Mouse (Mus musculus) v-Abl transformed pro-B cells (cell line): ENCODE data around the gene Mrpl35.

Experiments used
- in situ Hi-C, 2 experiments: fragments of 400-800 bp; cut with MboI; formaldehyde crosslinking; loops; one replicate each; pipeline ENCODE4 v1.15.1; 2025; ENCODE audit not compliant: unreplicated experiment in 2 of 2

Mrpl35 gene

GRCm38 (mm10) chr6:71803609-71804008, 23.2 kb downstream of the Mrpl35 start:
- in situ Hi-C loops = loop anchor here (5.0 to 25.0 kb wide), 4 partner anchors 171 to 991 kb away; partner anchors contain the start of genes Kdm3a (in 1 of the 2) and Rmnd5a (in 1 of the 2)

- in situ Hi-C loops = loop anchor here (5.0 to 25.0 kb wide), 4 partner anchors 169 to 989 kb away; partner anchors contain the start of genes Kdm3a (in 1 of the 2) and Rmnd5a (in 1 of the 2)
Observed at GRCm38 (mm10) chr6:71801714-71802094, 25.1 kb downstream of the Mrpl35 start.

DNA sequence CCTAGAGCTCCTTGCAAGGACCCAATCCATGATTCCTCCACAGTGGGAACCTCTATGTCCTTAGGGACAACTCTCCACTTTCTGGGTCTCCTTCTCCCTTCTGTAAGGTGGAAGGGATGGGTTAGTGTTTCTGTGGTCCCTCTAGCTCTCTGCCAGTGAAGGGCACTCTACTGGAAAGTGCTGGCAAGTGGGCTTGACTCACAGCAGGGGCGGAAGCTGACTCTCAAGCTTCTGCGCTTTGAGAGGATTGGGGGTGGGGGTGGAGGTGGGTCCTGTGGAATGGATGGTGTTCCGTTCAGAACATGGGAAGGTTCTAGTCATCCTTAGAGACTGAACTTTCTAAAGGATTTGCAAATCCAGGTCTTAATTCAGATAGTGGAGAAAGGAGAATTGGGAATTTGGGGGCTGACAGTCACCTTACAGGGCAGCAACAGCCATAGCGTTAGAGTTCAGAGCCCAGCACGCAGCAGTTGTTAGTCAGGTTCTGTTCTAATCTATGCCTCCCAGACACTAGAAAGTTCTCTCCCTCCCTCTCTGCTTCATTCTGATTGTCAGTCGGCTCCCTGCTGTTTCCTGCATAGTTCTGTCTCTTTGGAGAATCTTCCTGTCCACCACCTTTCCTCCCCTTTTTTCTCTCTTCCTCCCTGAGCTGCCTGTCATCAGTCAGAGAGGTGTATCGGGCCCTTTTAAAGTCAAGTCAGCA, 25.6 kb downstream of the Mrpl35 start:
- in situ Hi-C loops = loop anchor here (5.0 to 25.0 kb wide), 4 partner anchors 169 to 989 kb away; partner anchors contain the start of genes Kdm3a (in 1 of the 2) and Rmnd5a (in 1 of the 2)

- in situ Hi-C loops = no loop called here
Observed at GRCm38 (mm10) chr6:71799391-71799790, 27.4 kb downstream of the Mrpl35 start.

DNA sequence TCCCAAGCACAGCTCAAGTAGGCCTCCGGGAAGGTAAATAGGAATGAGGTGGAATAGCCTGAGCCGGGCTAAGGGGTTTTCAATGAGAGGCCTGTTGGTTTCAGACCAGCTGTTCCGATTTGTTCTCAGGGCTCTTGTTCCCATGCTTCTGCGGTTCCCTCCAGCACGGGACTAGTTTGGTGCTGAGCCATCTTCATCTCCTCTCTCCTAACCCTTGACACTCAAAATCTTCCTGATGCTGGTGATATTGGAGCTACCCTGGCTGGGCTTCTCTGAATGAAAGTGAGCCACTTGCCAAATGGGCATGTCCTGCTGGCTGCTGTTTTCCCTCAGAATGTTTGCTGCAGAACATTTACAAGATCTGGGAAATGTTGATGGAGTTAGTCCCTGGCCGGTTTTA, 35.0 kb downstream of the Mrpl35 start:
- in situ Hi-C loops = no loop called here

GRCm38 (mm10) chr6:71788348-71788747, 38.4 kb downstream of the Mrpl35 start:
- in situ Hi-C loops = no loop called here

GRCm38 (mm10) chr6:71783165-71783564, 43.6 kb downstream of the Mrpl35 start:
- in situ Hi-C loops = no loop called here

DNA sequence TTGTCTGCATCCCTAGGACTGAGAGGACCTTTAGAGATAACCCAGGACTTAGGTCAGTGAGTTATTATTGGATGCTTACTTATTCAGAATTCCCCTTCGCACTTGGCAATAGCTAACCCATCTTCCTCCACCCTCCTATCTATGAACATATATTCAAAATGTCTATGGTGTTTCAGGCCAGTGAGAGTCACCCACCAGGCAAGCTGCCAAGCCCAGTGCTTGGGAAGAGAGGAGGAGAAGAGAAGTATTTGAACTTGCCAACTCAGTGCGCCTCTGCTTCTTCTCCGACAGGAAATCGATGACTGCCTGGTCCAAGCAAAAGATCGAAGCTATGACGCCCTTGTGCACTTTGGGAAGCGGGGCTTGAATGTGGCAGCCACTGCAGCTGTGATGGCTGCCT, 46.3 kb downstream of the Mrpl35 start:
- in situ Hi-C loops = no loop called here

DNA sequence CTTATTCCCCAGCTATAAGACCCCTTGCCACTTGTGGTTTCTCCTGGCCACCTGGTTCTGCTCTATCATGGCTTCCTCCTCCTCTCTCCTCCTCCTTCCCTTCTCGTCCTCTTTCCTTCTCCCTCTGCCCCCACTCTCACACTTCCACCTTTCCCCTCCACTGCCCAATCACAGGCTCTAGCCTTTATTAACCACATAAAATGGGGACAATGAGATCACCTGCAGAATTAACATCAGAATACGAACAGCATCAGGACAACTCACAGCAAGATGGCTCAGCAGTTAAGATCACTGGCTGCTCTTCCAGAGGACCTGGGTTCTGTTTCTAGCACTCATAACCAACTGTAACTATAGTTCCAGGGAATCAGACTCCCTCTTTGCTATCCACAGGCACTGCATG, 46.9 kb downstream of the Mrpl35 start:
- in situ Hi-C loops = no loop called here

GRCm38 (mm10) chr6:71778016-71778415, 48.8 kb downstream of the Mrpl35 start:
- in situ Hi-C loops = no loop called here

GRCm38 (mm10) chr6:71772636-71773208, 54.0 kb downstream of the Mrpl35 start:
- in situ Hi-C loops = no loop called here

DNA sequence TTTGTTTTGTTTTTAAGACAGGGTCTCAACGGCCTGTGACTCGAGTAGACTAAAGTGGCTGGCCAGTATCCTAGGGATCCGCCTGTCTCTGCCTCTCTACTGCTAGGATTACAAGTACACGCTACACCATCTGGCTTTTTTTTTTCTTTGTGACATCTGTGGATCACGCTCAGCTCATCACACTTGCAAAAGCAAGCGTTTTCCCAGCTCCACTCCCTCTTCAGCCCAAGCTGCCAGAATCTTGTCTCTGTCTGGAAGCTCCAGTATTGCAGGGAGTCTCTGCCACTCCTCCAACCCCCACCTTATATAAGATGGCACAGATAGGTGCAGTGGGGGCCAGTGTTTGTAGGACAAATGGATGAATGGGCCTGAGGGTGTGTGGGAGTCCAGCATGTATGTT, 54.6 kb downstream of the Mrpl35 start:
- in situ Hi-C loops = no loop called here

DNA sequence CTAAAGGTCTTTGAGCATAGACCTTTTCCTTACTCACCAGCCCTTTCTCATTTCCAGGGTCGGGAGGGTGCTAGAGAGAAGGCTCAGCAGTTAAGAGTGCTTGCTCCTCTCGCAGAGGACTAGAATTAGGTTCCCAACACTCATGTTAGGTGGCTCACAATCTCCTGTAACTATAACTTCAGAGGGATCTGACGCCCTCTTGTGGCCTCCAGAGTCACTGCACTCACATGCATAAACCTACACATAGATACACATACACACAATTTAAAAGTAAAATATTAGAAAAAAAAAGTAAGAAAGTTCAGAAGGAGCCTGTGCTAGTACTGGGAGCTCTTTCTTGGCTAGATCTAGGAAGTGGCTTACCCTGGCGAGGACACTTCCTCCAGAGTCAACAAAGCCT, 55.5 kb downstream of the Mrpl35 start:
- in situ Hi-C loops = no loop called here

- in situ Hi-C loops = no loop called here
Observed at GRCm38 (mm10) chr6:71770856-71771255, 55.9 kb downstream of the Mrpl35 start.

- in situ Hi-C loops = no loop called here
Observed at GRCm38 (mm10) chr6:71769901-71770690, 56.7 kb downstream of the Mrpl35 start.

DNA sequence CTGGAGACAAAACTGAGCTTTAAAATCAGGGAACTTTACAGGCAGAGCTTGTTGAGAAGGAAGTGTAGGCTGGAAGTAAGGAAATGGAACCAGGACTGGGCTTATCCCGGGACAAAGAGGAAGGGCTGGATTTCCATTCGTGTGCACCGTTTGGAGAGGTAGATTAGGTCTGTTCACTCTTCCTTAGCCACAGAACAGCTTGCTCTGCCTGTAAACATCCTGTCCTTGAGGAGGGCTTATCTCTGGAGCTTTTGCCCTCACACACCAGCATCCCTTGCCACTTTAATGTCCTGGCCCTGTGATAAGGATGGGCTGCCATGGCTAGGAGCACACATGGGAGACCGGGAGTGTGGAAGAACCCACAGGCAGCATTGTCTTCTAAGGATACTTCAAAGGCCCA, 59.0 kb downstream of the Mrpl35 start:
- in situ Hi-C loops = no loop called here
